Mouse (Mus musculus) embryonic fibroblast, embryonic 13.5 days (primary cell): ENCODE results near the gene Amz2.

Experiments
- CTCF ChIP-seq: IDR thresholded peaks from 2 replicates; pipeline ENCODE4 v1.5.1; 2011; ENCODE audit warnings: mild to moderate bottlenecking, control low read depth, low read length, moderate library complexity, borderline replicate concordance; ENCODE audit not compliant: insufficient read depth
- POLR2A ChIP-seq: IDR thresholded peaks from 2 replicates; pipeline ENCODE4 v1.6.1; 2011; ENCODE audit warnings: low read depth, mild to moderate bottlenecking, control low read depth, low read length, moderate library complexity

GRCm38 (mm10) chr11:109443468-109444263 lies 17.9 kb downstream of the Amz2 start:
- TF ChIP-seq CTCF (no peak), POLR2A (no peak)
